Comparison of ENCODE assay signal across 7 mouse cellular contexts in the genomic region with DNA sequence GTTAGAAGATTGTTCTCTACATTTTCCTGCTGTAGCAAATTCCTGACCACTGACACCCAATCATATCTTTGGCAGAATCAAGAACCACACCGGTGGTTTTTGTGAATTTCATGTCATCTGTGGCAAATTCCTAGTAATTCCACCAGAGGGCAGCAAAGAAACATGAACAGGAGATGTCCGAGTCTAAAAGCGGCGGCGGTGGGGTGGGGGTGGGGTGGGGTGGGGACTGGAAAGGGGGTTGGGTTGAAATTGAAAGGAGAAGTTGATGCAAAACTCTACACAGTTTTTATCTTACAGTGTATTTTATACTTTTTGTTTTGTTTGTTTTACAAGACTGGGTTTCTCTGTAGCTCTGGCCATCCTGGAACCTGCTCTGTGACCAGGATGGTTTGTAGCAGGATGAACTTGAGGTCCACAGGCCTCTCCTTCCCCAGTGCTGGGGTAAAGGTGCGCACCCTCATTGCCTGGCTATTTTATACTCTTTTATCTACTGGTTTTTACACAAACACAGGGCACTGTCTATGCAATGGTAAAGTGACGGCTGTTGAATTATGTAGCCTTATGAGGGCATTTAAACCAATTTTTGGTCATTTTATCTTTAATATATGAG. TPM values are rescaled to one million over a fixed set of nuclear protein-coding genes. Genes with fewer than 3 reads are reported as not detected.
DNase-seq lines count a peak whose midpoint lies in the region; ATAC-seq and TF ChIP-seq lines count a peak whose summit lies in the region.

No protein-coding gene starts in this region.

- H3K4me1 ChIP-seq in midbrain, embryonic 11.5 days (ENCODE audit: control insufficient read depth, insufficient read depth, low read length): no peaks in the 10 kb centered on the region
- H3K4me1 ChIP-seq in midbrain, embryonic 15.5 days: no peaks in the 10 kb centered on the region
- H3K4me1 ChIP-seq in hindbrain, embryonic 14.5 days (replicated peaks; ENCODE audit: control insufficient read depth, insufficient read depth, low read length): no peaks in the 10 kb centered on the region
- peaks cover 0 to 3% of the 10 kb centered on the region in 2 experiments; a peak in 1 of 4 replicates for H3K4me1 ChIP-seq in liver, embryonic 14.5 days (replicated peaks; ENCODE audit: control insufficient read depth in 2 of 2, insufficient read depth in 2 of 2, low read length in 1 of 2)

- no peak overlapping the region for H3K4me3 ChIP-seq in midbrain, embryonic 11.5 days (ENCODE audit: low read depth, low read length)
- no peak overlapping the region for H3K4me3 ChIP-seq in midbrain, embryonic 15.5 days
- H3K4me3 ChIP-seq in hindbrain, embryonic 14.5 days (replicated peaks; ENCODE audit: low read length): no peak overlapping the region
- no peak overlapping the region for H3K4me3 ChIP-seq in liver, embryonic 14.5 days (ENCODE audit: insufficient read depth in 1 of 2, low read depth in 2 of 2, low read length in 2 of 2)

- no peaks in the 10 kb centered on the region for H3K36me3 ChIP-seq in midbrain, embryonic 11.5 days (ENCODE audit: control insufficient read depth, insufficient read depth, low read length)
- no peaks in the 10 kb centered on the region for H3K36me3 ChIP-seq in midbrain, embryonic 15.5 days (replicated peaks)
- H3K36me3 ChIP-seq in hindbrain, embryonic 14.5 days (replicated peaks; ENCODE audit: control insufficient read depth, insufficient read depth): no peaks in the 10 kb centered on the region
- no peaks in the 10 kb centered on the region for H3K36me3 ChIP-seq in liver, embryonic 14.5 days (replicated peaks; ENCODE audit: control insufficient read depth, insufficient read depth, low read depth)

- 28% methylated on average over 7 of the region's 7 CpGs for WGBS in midbrain, embryonic 11.5 days
- WGBS in midbrain, embryonic 15.5 days: 28% methylated on average over 7 of the region's 7 CpGs
- WGBS in hindbrain, embryonic 14.5 days: 28% methylated on average over 7 of the region's 7 CpGs
- WGBS in liver, embryonic 14.5 days (ENCODE audit: insufficient replicate concordance): 20% methylated on average over 7 of the region's 7 CpGs

- no peak overlapping the region for H3K27ac ChIP-seq in midbrain, embryonic 11.5 days (ENCODE audit: low read depth, low read length)
- H3K27ac ChIP-seq in midbrain, embryonic 15.5 days: no peak overlapping the region
- no peak overlapping the region for H3K27ac ChIP-seq in hindbrain, embryonic 14.5 days
- H3K27ac ChIP-seq in liver, embryonic 14.5 days: no peak overlapping the region

- peak; percentile 57; the same call in 1 of the 2 replicates for TF ChIP-seq CTCF in liver, embryonic 14.5 days (IDR thresholded peaks at IDR 0.05; ENCODE audit: low read depth)

- no peak overlapping the region for H3K9ac ChIP-seq in midbrain, embryonic 11.5 days (ENCODE audit: low read length)
- no peak overlapping the region for H3K9ac ChIP-seq in midbrain, embryonic 15.5 days
- H3K9ac ChIP-seq in hindbrain, embryonic 14.5 days: no peak overlapping the region
- no peak overlapping the region for H3K9ac ChIP-seq in liver, embryonic 14.5 days (replicated peaks)

- H3K4me2 ChIP-seq in midbrain, embryonic 11.5 days: no peak overlapping the region
- H3K4me2 ChIP-seq in midbrain, embryonic 15.5 days: no peak overlapping the region
- H3K4me2 ChIP-seq in hindbrain, embryonic 14.5 days (replicated peaks): no peak overlapping the region
- no peak overlapping the region for H3K4me2 ChIP-seq in liver, embryonic 14.5 days (ENCODE audit: low read depth)

- no peak for TF ChIP-seq EP300 in liver, embryonic 14.5 days (IDR thresholded peaks at IDR 0.05; ENCODE audit: low read depth)

- peak; percentile 94 for DNase-seq in midbrain, embryonic 11.5 days (ENCODE audit: low spot score, missing footprints)
- DNase-seq in R1 (ENCODE audit: low read depth, low spot score): peak; percentile 80
- DNase-seq in cerebellum, postnatal 14 days: peak; percentile 70 to 75
- peak; percentile 76 for DNase-seq in hindbrain, embryonic 14.5 days (ENCODE audit: low spot score)
- DNase-seq in liver, embryonic 14.5 days (ENCODE audit: low read depth in 3 of 3, low spot score in 3 of 3): peak; percentile 22 to 36 (median 33)
- peak; percentile 54 for DNase-seq in retina, postnatal 7 days (ENCODE audit: low read depth, low spot score)

- H3K9me3 ChIP-seq in midbrain, embryonic 11.5 days (ENCODE audit: control insufficient read depth, low read length): no peaks in the 10 kb centered on the region
- no peaks in the 10 kb centered on the region for H3K9me3 ChIP-seq in midbrain, embryonic 15.5 days
- H3K9me3 ChIP-seq in hindbrain, embryonic 14.5 days (ENCODE audit: control insufficient read depth, low read length): no peaks in the 10 kb centered on the region
- no peaks in the 10 kb centered on the region for H3K9me3 ChIP-seq in liver, embryonic 14.5 days (ENCODE audit: control insufficient read depth, low read length)

- no peak for ATAC-seq in midbrain, embryonic 11.5 days (ENCODE audit: low FRiP score)
- ATAC-seq in midbrain, embryonic 15.5 days (replicated peaks): no peak; the same call in 1 of the 2 replicates
- peak; percentile 37; the same call in 1 of the 2 replicates for ATAC-seq in hindbrain, embryonic 14.5 days (ENCODE audit: low FRiP score)
- ATAC-seq in liver, embryonic 14.5 days (ENCODE audit: insufficient read depth): no peak

- no peaks in the 10 kb centered on the region for H3K27me3 ChIP-seq in midbrain, embryonic 11.5 days (ENCODE audit: control insufficient read depth, insufficient read depth, low read length)
- no peaks in the 10 kb centered on the region for H3K27me3 ChIP-seq in midbrain, embryonic 15.5 days (replicated peaks)
- no peaks in the 10 kb centered on the region for H3K27me3 ChIP-seq in hindbrain, embryonic 14.5 days (ENCODE audit: control insufficient read depth, insufficient read depth, low read length)
- no peaks in the 10 kb centered on the region for H3K27me3 ChIP-seq in liver, embryonic 14.5 days (ENCODE audit: control insufficient read depth, insufficient read depth, low read length)

RNA-seq across cellular contexts. Expression of gene Casp8, which starts 25.0 kb away (rescaled TPM):
- polyA plus RNA-seq in midbrain, embryonic 11.5 days (2014; fragmentation: Nextera tagmentation; extraction: Ambion mirVana): 10.4 and 12.1 TPM in 2 replicates
- polyA plus RNA-seq in midbrain, embryonic 15.5 days (2015; fragmentation: Nextera tagmentation; extraction: Ambion mirVana): 5.3 and 5.5 TPM in 2 replicates
- polyA plus RNA-seq in hindbrain, embryonic 14.5 days (2014; fragmentation: Nextera tagmentation; extraction: Ambion mirVana): 5.5 and 6.2 TPM in 2 replicates
- 3.6 and 5.8 TPM in 2 replicates for polyA plus RNA-seq in liver, embryonic 14.5 days (2012; rRNA removed)
- 9.3 and 9.9 TPM in 2 replicates for polyA plus RNA-seq in liver, embryonic 14.5 days (2014; fragmentation: Nextera tagmentation; extraction: Ambion mirVana)

RNA-seq across cellular contexts. Expression of gene Cflar, which starts 58.9 kb away (rescaled TPM):
- polyA plus RNA-seq in midbrain, embryonic 11.5 days (2014; fragmentation: Nextera tagmentation; extraction: Ambion mirVana): 19.1 and 20.9 TPM in 2 replicates
- 15.3 and 16.1 TPM in 2 replicates for polyA plus RNA-seq in midbrain, embryonic 15.5 days (2015; fragmentation: Nextera tagmentation; extraction: Ambion mirVana)
- 16.6 and 18.7 TPM in 2 replicates for polyA plus RNA-seq in hindbrain, embryonic 14.5 days (2014; fragmentation: Nextera tagmentation; extraction: Ambion mirVana)
- polyA plus RNA-seq in liver, embryonic 14.5 days (2012; rRNA removed): 8.2 and 8.4 TPM in 2 replicates
- 10.8 and 13.4 TPM in 2 replicates for polyA plus RNA-seq in liver, embryonic 14.5 days (2014; fragmentation: Nextera tagmentation; extraction: Ambion mirVana)

Comparison
In these comparisons a context has a peak if more than half of its experiments do, and no peak if none do; other contexts are left out.
1. DNase-seq: peak in every context shown above with its lines; median percentile 94 in midbrain, embryonic 11.5 days; 80 in R1; 76 in hindbrain, embryonic 14.5 days; 72 in cerebellum, postnatal 14 days; 54 in retina, postnatal 7 days; 33 in liver, embryonic 14.5 days.